Mouse (Mus musculus) midbrain, embryonic 11.5 days (tissue): ENCODE measurements at regions not wholly inside any gene's neighbourhood (a gene's known extent, or its start where the extent isn't known, plus 50 kb on each side); places are given as distances from the start of the nearest gene placed in this dataset.
"Not testable (repeated sequence)": the region's sequence is repeated elsewhere in the genome, so short reads cannot be mapped to it uniquely, and the experiment has no call there.

Experiments used
- ATAC-seq: fragments of 200-750 bp; cut with Nextera tagmentation; 2 replicates; pipeline ENCODE4 v1.8.0; 2017; ENCODE audit warnings: moderate TSS enrichment, moderate library complexity; ENCODE audit not compliant: low FRiP score
- DNase-seq: peaks from one replicate; pipeline ENCODE4 v3.0.0; 2015; ENCODE audit warnings: low spot score; ENCODE audit errors: missing footprints
- H3K27ac ChIP-seq: fragments of 300-500 bp; sonication (generic); 2 replicates; pipeline ENCODE4 v1.5.1; 2014; ENCODE audit warnings: low read depth, low read length
- H3K27me3 ChIP-seq: fragments of 300-500 bp; sonication (generic); 2 replicates; pipeline ENCODE4 v1.6.1; 2014; ENCODE audit warnings: mild to moderate bottlenecking, low read length, moderate library complexity, mixed read lengths; ENCODE audit not compliant: control insufficient read depth, insufficient read depth
- H3K36me3 ChIP-seq: fragments of 300-500 bp; sonication (generic); 2 replicates; pipeline ENCODE4 v1.6.1; 2014; ENCODE audit warnings: mild to moderate bottlenecking, low read length, moderate library complexity, mixed read lengths; ENCODE audit not compliant: control insufficient read depth, insufficient read depth
- H3K4me1 ChIP-seq: fragments of 300-500 bp; sonication (generic); 2 replicates; pipeline ENCODE4 v1.6.1; 2014; ENCODE audit warnings: low read length; ENCODE audit not compliant: control insufficient read depth, insufficient read depth
- H3K4me2 ChIP-seq: fragments of 300-500 bp; sonication (generic); 2 replicates; pipeline ENCODE4 v1.6.1; 2014; ENCODE audit warnings: mild to moderate bottlenecking, moderate library complexity
- H3K4me3 ChIP-seq: fragments of 300-500 bp; sonication (generic); 2 replicates; pipeline ENCODE4 v1.5.1; 2014; ENCODE audit warnings: low read depth, low read length
- H3K9ac ChIP-seq: fragments of 300-500 bp; sonication (generic); 2 replicates; pipeline ENCODE4 v1.6.1; 2014; ENCODE audit warnings: low read length
- H3K9me3 ChIP-seq: fragments of 300-500 bp; sonication (generic); 2 replicates; pipeline ENCODE4 v1.6.1; 2016; ENCODE audit warnings: low read length; ENCODE audit not compliant: control insufficient read depth
- WGBS: fragments of 180-500 bp; shearing (Covaris S2); extraction: QIAGEN DNeasy Blood & Tissue Kit; methylation state at CpG from one replicate; pipeline ENCODE4 v1.1.7; 2014; 5-methylcytosine and 5-hydroxymethylcytosine counted together

GRCm38 (mm10) chr1:113395267-113395824, 1530.6 kb upstream of the Dsel start:
- WGBS, result 90% methylated on average over 6 of the region's 6 CpGs
- H3K4me1 ChIP-seq, result no peaks in the 10 kb centered on the region
- H3K27me3 ChIP-seq, result no peaks in the 10 kb centered on the region
- H3K4me3 ChIP-seq, result no peak overlapping the region
- DNase-seq, result no peak
- H3K4me2 ChIP-seq, result no peak overlapping the region
- no peaks in the 10 kb centered on the region for H3K36me3 ChIP-seq
- H3K27ac ChIP-seq, result no peak overlapping the region
- H3K9me3 ChIP-seq, result no peaks in the 10 kb centered on the region
- no peak for ATAC-seq
- H3K9ac ChIP-seq, result no peak overlapping the region

DNA sequence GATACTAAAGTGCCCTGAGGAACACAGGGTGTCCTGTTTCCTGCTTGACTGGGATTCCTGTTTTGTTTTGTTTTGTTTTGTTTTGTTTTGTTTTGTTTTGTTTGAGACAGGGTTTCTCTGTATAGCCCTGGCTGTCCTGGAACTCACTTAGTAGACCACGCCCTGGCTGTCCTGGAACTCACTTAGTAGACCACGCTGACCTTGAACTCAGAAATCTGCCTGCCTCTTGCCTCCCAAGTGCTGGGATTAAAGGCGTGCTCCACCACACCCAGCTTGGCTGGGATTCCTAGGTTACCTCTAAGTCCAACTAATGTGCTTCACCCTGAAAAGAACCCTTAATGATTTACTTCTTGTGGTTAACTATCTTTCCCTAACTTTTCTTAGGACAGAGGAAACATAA, 1529.6 kb upstream of the Dsel start:
- not testable (repeated sequence) for H3K36me3 ChIP-seq, H3K27ac ChIP-seq, H3K9ac ChIP-seq, ATAC-seq, H3K4me3 ChIP-seq, DNase-seq, H3K27me3 ChIP-seq, H3K4me2 ChIP-seq, H3K9me3 ChIP-seq, H3K4me1 ChIP-seq
- 81% methylated on average over 3 of the region's 3 CpGs for WGBS

GRCm38 (mm10) chr1:113392962-113393361, 1528.2 kb upstream of the Dsel start:
- Histone ChIP-seq H3K27me3 (no peaks in the 10 kb centered on the region), H3K36me3 (no peaks in the 10 kb centered on the region), H3K4me1 (no peaks in the 10 kb centered on the region), H3K4me3 (no peak overlapping the region), H3K27ac (no peak overlapping the region), H3K9ac (no peak overlapping the region), H3K4me2 (no peak overlapping the region), H3K9me3 (no peaks in the 10 kb centered on the region)
- ATAC-seq, result no peak
- no peak for DNase-seq

DNA sequence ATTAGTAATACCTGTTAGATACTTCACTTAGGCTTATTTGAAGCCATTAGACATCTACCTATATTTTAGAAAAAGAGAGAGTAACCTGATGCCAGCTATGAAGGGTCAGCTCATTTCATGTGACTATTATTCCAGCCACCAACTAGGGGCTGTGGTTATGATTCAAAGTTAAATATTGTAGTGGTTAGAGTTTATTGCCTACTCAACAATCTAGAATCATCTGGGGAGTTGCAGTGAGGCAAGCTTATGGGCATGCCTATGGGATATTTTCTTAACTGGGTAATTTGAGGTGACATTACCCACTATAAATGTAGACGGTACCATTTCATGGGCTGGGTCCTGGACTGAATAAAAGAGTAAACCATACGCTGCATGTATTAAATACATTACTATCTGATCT, 1525.2 kb upstream of the Dsel start:
- Histone ChIP-seq H3K27me3 (no peaks in the 10 kb centered on the region), H3K9ac (no peak overlapping the region), H3K27ac (no peak overlapping the region), H3K4me1 (no peaks in the 10 kb centered on the region), H3K4me2 (no peak overlapping the region), H3K9me3 (no peaks in the 10 kb centered on the region), H3K36me3 (no peaks in the 10 kb centered on the region), H3K4me3 (no peak overlapping the region)
- DNase-seq (no peak), ATAC-seq (no peak)
- WGBS, result 93% methylated on average over 2 of the region's 2 CpGs

DNA sequence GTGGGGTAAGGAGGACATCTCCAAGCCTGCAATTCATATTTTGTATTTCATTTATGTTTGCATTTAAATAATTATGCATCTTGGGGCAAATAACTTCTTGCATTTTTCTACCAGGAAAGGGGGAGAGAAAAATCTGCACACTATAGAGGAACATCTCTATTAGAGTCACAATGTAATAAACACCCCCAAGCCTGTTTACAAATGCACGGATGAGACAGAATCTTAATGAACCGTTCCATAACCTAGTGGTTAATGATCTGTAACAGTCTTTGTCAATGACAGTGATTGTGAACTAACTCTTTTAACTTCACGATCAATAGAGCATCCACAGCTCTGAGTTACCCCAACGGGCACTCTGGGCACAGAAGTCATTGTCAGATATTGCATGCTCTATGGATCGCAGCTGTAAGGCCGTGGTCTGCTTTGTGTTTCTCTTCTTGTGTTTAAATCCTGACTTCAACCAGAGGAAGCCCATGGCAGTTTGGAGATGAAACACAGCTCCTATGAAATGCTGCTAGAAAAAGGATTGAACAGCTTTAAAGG, 1520.2 kb upstream of the Dsel start:
- DNase-seq, result no peak
- H3K9me3 ChIP-seq, result no peaks in the 10 kb centered on the region
- ATAC-seq, result peak; percentile 57

DNA sequence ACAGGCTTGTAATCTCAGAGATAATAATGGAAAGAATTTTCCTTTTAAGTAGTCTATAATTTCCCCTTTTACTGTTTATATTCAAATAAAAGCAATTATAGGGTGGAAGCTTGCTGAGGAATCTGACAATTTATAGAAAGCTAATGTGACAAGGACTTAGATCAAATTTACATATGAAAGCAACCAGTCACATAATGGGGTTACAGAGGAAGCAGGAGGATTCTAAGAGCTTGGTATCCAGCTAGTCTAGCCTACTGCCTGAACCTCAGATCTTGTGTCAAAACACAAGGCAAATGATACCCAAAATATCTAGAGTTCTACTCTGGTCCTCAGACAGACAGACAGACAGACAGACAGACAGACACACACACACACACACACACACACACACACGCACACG, 1519.0 kb upstream of the Dsel start:
- no peak overlapping the region for H3K27ac ChIP-seq
- 86% methylated on average over 2 of the region's 2 CpGs for WGBS
- DNase-seq, result no peak
- H3K9ac ChIP-seq, result no peak overlapping the region
- no peaks in the 10 kb centered on the region for H3K4me1 ChIP-seq
- no peak for ATAC-seq
- no peak overlapping the region for H3K4me2 ChIP-seq
- H3K9me3 ChIP-seq, result no peaks in the 10 kb centered on the region
- no peaks in the 10 kb centered on the region for H3K36me3 ChIP-seq
- no peak overlapping the region for H3K4me3 ChIP-seq
- no peaks in the 10 kb centered on the region for H3K27me3 ChIP-seq

More for the DNA sequence above, 1520.2 kb upstream of the Dsel start:
- WGBS, result 53% methylated on average over 6 of the region's 6 CpGs
- no peak overlapping the region for H3K4me3 ChIP-seq
- H3K9ac ChIP-seq, result no peak overlapping the region
- no peaks in the 10 kb centered on the region for H3K36me3 ChIP-seq
- H3K4me1 ChIP-seq, result no peaks in the 10 kb centered on the region
- no peak overlapping the region for H3K4me2 ChIP-seq
- no peaks in the 10 kb centered on the region for H3K27me3 ChIP-seq
- H3K27ac ChIP-seq, result no peak overlapping the region

- H3K9ac ChIP-seq, result no peak overlapping the region
- no peaks in the 10 kb centered on the region for H3K27me3 ChIP-seq
- H3K4me3 ChIP-seq, result no peak overlapping the region
- no peak overlapping the region for H3K4me2 ChIP-seq
- no peaks in the 10 kb centered on the region for H3K9me3 ChIP-seq
- DNase-seq (no peak), ATAC-seq (no peak)
- no peaks in the 10 kb centered on the region for H3K36me3 ChIP-seq
- 73% methylated on average over 1 of the region's 1 CpGs for WGBS
- no peak overlapping the region for H3K27ac ChIP-seq
- H3K4me1 ChIP-seq, result no peaks in the 10 kb centered on the region
These were observed 1508.0 kb upstream of the Dsel start for GRCm38 (mm10) chr1:113372679-113373078.

GRCm38 (mm10) chr1:113358242-113358641, 1493.5 kb upstream of the Dsel start:
- Histone ChIP-seq H3K27ac (no peak overlapping the region), H3K4me1 (no peaks in the 10 kb centered on the region), H3K4me3 (no peak overlapping the region), H3K36me3 (no peaks in the 10 kb centered on the region), H3K9me3 (no peaks in the 10 kb centered on the region), H3K4me2 (no peak overlapping the region), H3K9ac (no peak overlapping the region), H3K27me3 (no peaks in the 10 kb centered on the region)
- ATAC-seq (peak; percentile 54; the same call in 1 of the 2 replicates), DNase-seq (no peak)
- WGBS, result 37% methylated on average over 4 of the region's 4 CpGs

- no peak for DNase-seq
- Histone ChIP-seq H3K4me3 (no peak overlapping the region), H3K4me2 (no peak overlapping the region), H3K27me3 (no peaks in the 10 kb centered on the region), H3K36me3 (no peaks in the 10 kb centered on the region), H3K27ac (no peak overlapping the region), H3K4me1 (no peaks in the 10 kb centered on the region), H3K9ac (no peak overlapping the region), H3K9me3 (no peaks in the 10 kb centered on the region)
- ATAC-seq, result no peak
- WGBS, result 88% methylated on average over 2 of the region's 2 CpGs
These were observed 1443.3 kb upstream of the Dsel start for GRCm38 (mm10) chr1:113308037-113308436.
